Mouse (Mus musculus) 3134 (cell line): ENCODE measurements at regions not wholly inside any gene's neighbourhood (a gene's known extent, or its start where the extent isn't known, plus 50 kb on each side); places are given as distances from the start of the nearest gene placed in this dataset.

Source experiments
- DNase-seq: peaks from one replicate; pipeline ENCODE4 v3.0.0-alpha.2; 2011; ENCODE audit warnings: low spot score; ENCODE audit not compliant: insufficient read length; ENCODE audit errors: extremely low read depth

- no peak for DNase-seq
These were observed 316.4 kb downstream of the Gm49356 start for GRCm38 (mm10) chr15:59205544-59205943.

GRCm38 (mm10) chr15:59206636-59207035 lies 317.5 kb downstream of the Gm49356 start:
- no peak for DNase-seq

GRCm38 (mm10) chr15:59207976-59208375 lies 318.9 kb downstream of the Gm49356 start:
- no peak for DNase-seq

- DNase-seq = no peak
These were observed 323.3 kb downstream of the Gm49356 start for GRCm38 (mm10) chr15:59212362-59212761.

GRCm38 (mm10) chr15:59214096-59214495 lies 325.0 kb downstream of the Gm49356 start:
- no peak for DNase-seq

- DNase-seq = no peak
These were observed 326.1 kb downstream of the Gm49356 start for GRCm38 (mm10) chr15:59215239-59215638.

GRCm38 (mm10) chr15:59217481-59217880 lies 328.4 kb downstream of the Gm49356 start:
- no peak for DNase-seq

- no peak for DNase-seq
These were observed 329.8 kb downstream of the Gm49356 start for GRCm38 (mm10) chr15:59218916-59219315.

GRCm38 (mm10) chr15:59225637-59226036 lies 336.5 kb downstream of the Gm49356 start:
- no peak for DNase-seq

- no peak for DNase-seq
These were observed 338.2 kb downstream of the Gm49356 start for GRCm38 (mm10) chr15:59227293-59227692.

GRCm38 (mm10) chr15:59230536-59230935 lies 341.4 kb downstream of the Gm49356 start:
- no peak for DNase-seq

GRCm38 (mm10) chr15:59231703-59232102 lies 342.6 kb downstream of the Gm49356 start:
- DNase-seq = peak; percentile 7

GRCm38 (mm10) chr15:59232290-59232689 lies 343.2 kb downstream of the Gm49356 start:
- no peak for DNase-seq

- DNase-seq = peak; percentile 42
These were observed 348.5 kb downstream of the Gm49356 start for GRCm38 (mm10) chr15:59237446-59238161.

GRCm38 (mm10) chr15:59241752-59242151 lies 352.7 kb downstream of the Gm49356 start:
- DNase-seq = no peak

GRCm38 (mm10) chr15:59245927-59246649 lies 357.0 kb downstream of the Gm49356 start:
- no peak for DNase-seq

- DNase-seq = no peak
These were observed 359.6 kb downstream of the Gm49356 start for GRCm38 (mm10) chr15:59248477-59249260.

- DNase-seq = no peak
These were observed 372.3 kb downstream of the Gm49356 start for GRCm38 (mm10) chr15:59261380-59261779.

- no peak for DNase-seq
These were observed 373.3 kb downstream of the Gm49356 start for GRCm38 (mm10) chr15:59262380-59262779.

- peak; percentile 19 for DNase-seq
These were observed 374.6 kb downstream of the Gm49356 start for GRCm38 (mm10) chr15:59263433-59264328.
